Mouse (Mus musculus) CH12.LX (cell line): ENCODE measurements around the gene Ccdc171. TPM values are rescaled to one million over a fixed set of nuclear protein-coding genes. Genes with fewer than 3 reads are reported as not detected.
"Not testable (repeated sequence)": the region's sequence is repeated elsewhere in the genome, so short reads cannot be mapped to it uniquely, and the experiment has no call there.

ENCODE experiments used
- DNase-seq: peaks from one replicate; pipeline ENCODE4 v3.0.0-alpha.2; 2013; ENCODE audit errors: extremely low read depth
- H3K27ac ChIP-seq: 2 replicates; pipeline ENCODE4 v1.5.1; 2012; ENCODE audit warnings: low read depth, mild to moderate bottlenecking, control low read depth, moderate library complexity; ENCODE audit not compliant: insufficient read depth
- H3K27me3 ChIP-seq: replicated peaks from 2 replicates; pipeline ENCODE3; 2012; ENCODE audit warnings: inconsistent platforms
- H3K36me3 ChIP-seq, 2 experiments: replicated peaks in 1 of 2; 2 replicates each; pipeline versions ENCODE3 to v1.6.1; 2012; ENCODE audit warnings: inconsistent platforms in 1 of 2, low read length in 1 of 2, mild to moderate bottlenecking in 1 of 2, mixed read lengths in 1 of 2, moderate library complexity in 1 of 2; ENCODE audit not compliant: control insufficient read depth in 1 of 2, insufficient read depth in 1 of 2
- H3K4me1 ChIP-seq, 2 experiments: 2 replicates each; pipeline ENCODE4 v1.6.1; 2012; ENCODE audit warnings: inconsistent platforms in 1 of 2, moderate library complexity in 1 of 2; ENCODE audit not compliant: insufficient read depth in 2 of 2, control insufficient read depth in 1 of 2
- H3K4me2 ChIP-seq: 2 replicates; pipeline ENCODE4 v1.6.1; 2012; ENCODE audit warnings: low read depth, mild to moderate bottlenecking, control low read depth; ENCODE audit not compliant: poor library complexity, insufficient read depth, severe bottlenecking
- H3K4me3 ChIP-seq, 3 experiments: fragments of 150-350 bp in 1 of 3; sonication (generic) in 1 of 3; replicated peaks in 1 of 3; 2 replicates each; pipeline versions ENCODE3 to v1.5.1; 2011 to 2012; ENCODE audit warnings: low read depth in 2 of 3, low read length in 2 of 3, mild to moderate bottlenecking in 2 of 3, moderate library complexity in 2 of 3, control low read depth in 1 of 3, improper control_type of control experiment in 1 of 3, inconsistent platforms in 1 of 3, mixed read lengths in 1 of 3; ENCODE audit not compliant: poor library complexity in 1 of 3
- H3K79me2 ChIP-seq: replicated peaks from 2 replicates; pipeline ENCODE4 v1.6.1; 2012; ENCODE audit warnings: mild to moderate bottlenecking, moderate library complexity; ENCODE audit not compliant: control insufficient read depth, poor library complexity, insufficient read depth, severe bottlenecking; ENCODE audit errors: extremely low read depth
- H3K9ac ChIP-seq: 2 replicates; pipeline ENCODE4 v1.6.1; 2012; ENCODE audit warnings: low read depth, mild to moderate bottlenecking, control low read depth, moderate library complexity; ENCODE audit not compliant: insufficient read depth
- H3K9me3 ChIP-seq: replicated peaks from 2 replicates; pipeline ENCODE3; 2012; ENCODE audit warnings: low read length, inconsistent platforms, mixed read lengths
- ETS1 ChIP-seq: conservative IDR thresholded peaks from 2 replicates; pipeline ENCODE4 v1.6.1; 2012; ENCODE audit warnings: low read depth, mild to moderate bottlenecking, inconsistent platforms, low read length, improper control_type of control experiment, moderate library complexity
- IRF4 ChIP-seq: IDR thresholded peaks from 2 replicates; pipeline ENCODE4 v1.6.1; 2014; ENCODE audit warnings: low read depth, mild to moderate bottlenecking, inconsistent platforms, low read length, improper control_type of control experiment
- JUN ChIP-seq: IDR thresholded peaks from 2 replicates; pipeline ENCODE4 v1.6.1; 2011; ENCODE audit warnings: low read depth, mild to moderate bottlenecking, low read length, improper control_type of control experiment, moderate library complexity; ENCODE audit not compliant: insufficient read depth
- KAT2A ChIP-seq: IDR thresholded peaks from 2 replicates; pipeline ENCODE4 v1.6.1; 2012; ENCODE audit warnings: low read length, improper control_type of control experiment, inconsistent platforms; ENCODE audit not compliant: insufficient replicate concordance
- MAFK ChIP-seq: IDR thresholded peaks from 2 replicates; pipeline ENCODE4 v1.6.1; 2011; ENCODE audit warnings: low read length, improper control_type of control experiment; ENCODE audit not compliant: insufficient replicate concordance
- MAX ChIP-seq: IDR thresholded peaks from 2 replicates; pipeline ENCODE4 v1.6.1; 2011; ENCODE audit warnings: low read length, improper control_type of control experiment
- MAZ ChIP-seq: IDR thresholded peaks from 2 replicates; pipeline ENCODE4 v1.6.1; 2012; ENCODE audit warnings: low read depth, mild to moderate bottlenecking, inconsistent platforms, low read length, improper control_type of control experiment, moderate library complexity
- MEF2A ChIP-seq: IDR thresholded peaks from 2 replicates; pipeline ENCODE4 v1.6.1; 2014; ENCODE audit warnings: low read depth, mild to moderate bottlenecking, inconsistent platforms, low read length, improper control_type of control experiment, borderline replicate concordance
- NELFE ChIP-seq: IDR thresholded peaks from 2 replicates; pipeline ENCODE4 v1.6.1; 2011; ENCODE audit warnings: low read depth, low read length, improper control_type of control experiment
- NRF1 ChIP-seq: IDR thresholded peaks from 2 replicates; pipeline ENCODE4 v1.6.1; 2014; ENCODE audit warnings: low read depth, mild to moderate bottlenecking, inconsistent platforms, low read length, improper control_type of control experiment, moderate library complexity
- POLR2A ChIP-seq: IDR thresholded peaks from 2 replicates; pipeline ENCODE4 v1.6.1; 2011; ENCODE audit warnings: low read depth, mild to moderate bottlenecking, improper control_type of control experiment, low read length
- RAD21 ChIP-seq: IDR thresholded peaks from 2 replicates; pipeline ENCODE4 v1.6.1; 2011; ENCODE audit warnings: low read depth, mild to moderate bottlenecking, low read length, improper control_type of control experiment, moderate library complexity
- SIN3A ChIP-seq: IDR thresholded peaks from 2 replicates; pipeline ENCODE4 v1.6.1; 2012; ENCODE audit warnings: low read length, improper control_type of control experiment, inconsistent platforms
- SMC3 ChIP-seq: IDR thresholded peaks from 2 replicates; pipeline ENCODE4 v1.6.1; 2011; ENCODE audit warnings: low read depth, low read length, improper control_type of control experiment
- TCF12 ChIP-seq: IDR thresholded peaks from 2 replicates; pipeline ENCODE4 v1.6.1; 2014; ENCODE audit warnings: low read depth, mild to moderate bottlenecking, inconsistent platforms, low read length, improper control_type of control experiment
- USF1 ChIP-seq: IDR thresholded peaks from 2 replicates; pipeline ENCODE4 v1.6.1; 2014; ENCODE audit warnings: low read depth, mild to moderate bottlenecking, inconsistent platforms, low read length, improper control_type of control experiment
- ZKSCAN1 ChIP-seq: IDR thresholded peaks from 2 replicates; pipeline ENCODE4 v1.6.1; 2012; ENCODE audit warnings: low read depth, inconsistent platforms, low read length, improper control_type of control experiment, borderline replicate concordance
- ZNF384 ChIP-seq: IDR thresholded peaks from 2 replicates; pipeline ENCODE4 v1.6.1; 2012; ENCODE audit warnings: low read depth, low read length, improper control_type of control experiment, inconsistent platforms
- dilution Hi-C: fragments of 300-500 bp; cut with MboI; formaldehyde crosslinking; loops from 2 replicates; pipeline ENCODE4 v1.14.3; 2020; ENCODE audit warnings: low sequenced_read_pairs; ENCODE audit not compliant: extremely low pct_unique_long_range_greater_than_20kb, extremely low pct_ligation_motif_present
- in situ Hi-C: fragments of 300-500 bp; cut with MboI; formaldehyde crosslinking; loops from 3 replicates; pipeline ENCODE4 v1.14.3; 2019; ENCODE audit warnings: low sequenced_read_pairs, low pct_ligation_motif_present, low pct_unique_long_range_greater_than_20kb, mixed read lengths
- polyA plus RNA-seq: library from polyadenylated mRNA; unstranded; fragments of >175 nt; gene quantifications from 2 replicates; pipeline ENCODE4 v1.2.1, GENCODE M21; 2012; ENCODE audit warnings: low read depth; ENCODE audit not compliant: insufficient read length
- total RNA-seq, 2 experiments: library from RNA; depleted of rRNA; stranded (reverse); fragments of 300-350 nt in 1 of 2; fragments of >200 nt in 1 of 2; gene quantifications; 2 replicates each; pipeline ENCODE4 v1.2.3; 2012 to 2014

Gene Ccdc171
- total and polyA plus RNA-seq, 3 experiments, result 0.93 to 2.2 (median 1.5) TPM

- H3K9me3 ChIP-seq, H3K36me3 ChIP-seq: not testable (repeated sequence)
These were observed 9.2 kb upstream of the Ccdc171 start for GRCm38 (mm10) chr4:83516144-83516543.

DNA sequence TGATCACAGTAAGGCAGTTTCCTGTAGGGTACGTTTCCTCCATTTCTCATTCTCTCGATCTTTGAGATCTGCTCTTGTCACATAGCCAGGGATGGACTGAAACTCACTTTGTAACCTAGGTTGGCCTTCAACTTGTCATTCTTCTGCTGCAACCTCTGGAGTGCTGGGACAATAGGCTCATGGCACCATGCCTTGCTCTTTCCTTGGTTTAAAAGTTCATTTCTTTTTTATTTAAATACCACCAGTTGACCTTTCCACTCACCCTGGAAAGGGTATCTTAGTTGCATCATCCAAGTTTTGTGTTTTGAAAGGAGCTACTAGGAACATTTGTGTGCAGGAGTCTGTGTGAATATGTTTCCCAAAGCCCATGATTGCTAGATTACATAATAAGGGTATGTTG is 6.2 kb upstream of the Ccdc171 start:
- TF ChIP-seq NELFE, result no peak
- TF ChIP-seq MAZ, result no peak
- TF ChIP-seq MAFK, result no peak
- no peak for TF ChIP-seq SMC3
- no peak for TF ChIP-seq SIN3A
- TF ChIP-seq ETS1, result no peak
- TF ChIP-seq IRF4, result no peak
- no peak for TF ChIP-seq MAX
- no peak for TF ChIP-seq ZNF384
- no peak for TF ChIP-seq TCF12
- TF ChIP-seq MEF2A, result no peak
- TF ChIP-seq JUN, result no peak
- no peak for TF ChIP-seq RAD21
- TF ChIP-seq POLR2A, result no peak
- TF ChIP-seq NRF1, result no peak
- no peak for TF ChIP-seq ZKSCAN1
- no peak for TF ChIP-seq KAT2A
- no peak for TF ChIP-seq USF1
- TF ChIP-seq, all 38 proteins: peak for 0
- Histone ChIP-seq H3K4me2 (no peak overlapping the region), H3K9me3 (no peaks in the 10 kb centered on the region), H3K79me2 (no peaks in the 10 kb centered on the region), H3K36me3 (no peaks in the 10 kb centered on the region), H3K9ac (no peak overlapping the region), H3K4me3 (no peak overlapping the region), H3K4me1 (peaks cover 3 to 14% of the 10 kb centered on the region in 2 experiments), H3K27ac (no peak overlapping the region), H3K27me3 (no peaks in the 10 kb centered on the region)
- dilution Hi-C loops (no loop called here), in situ Hi-C loops (loop anchor here (25.0 kb wide), 1 partner anchor 207 kb away; the partner anchor contains the start of gene Ttc39b)
- DNase-seq, result no peak

More at GRCm38 (mm10) chr4:83516144-83516543, 9.2 kb upstream of the Ccdc171 start:
- in situ Hi-C loops, result loop anchor here (25.0 kb wide), 1 partner anchor 204 kb away; the partner anchor contains the start of gene Ttc39b
- H3K27me3 ChIP-seq, dilution Hi-C loops, DNase-seq, H3K79me2 ChIP-seq, H3K4me2 ChIP-seq, H3K4me3 ChIP-seq, H3K27ac ChIP-seq, H3K9ac ChIP-seq: not testable (repeated sequence)
- H3K4me1 ChIP-seq, result peaks cover 5 to 34% of the 10 kb centered on the region in 2 experiments
